Mouse (Mus musculus) spleen, postnatal 4 days (tissue): ENCODE results near the gene Chrng.
A peak's percentile ranks its signal among the peaks of the same experiment; 100 is the strongest.

ENCODE experiments used
- DNase-seq, 2 experiments: peaks; one replicate each; pipeline ENCODE4 v3.0.0; 2022; ENCODE audit warnings: low spot score in 2 of 2

Chrng gene

GRCm38 (mm10) chr1:87255173-87255572 is 50.7 kb downstream of the Chrng start:
- DNase-seq: no peak

- DNase-seq: no peak
Measured at GRCm38 (mm10) chr1:87257691-87258090, 53.2 kb downstream of the Chrng start.

GRCm38 (mm10) chr1:87258484-87258883 is 54.0 kb downstream of the Chrng start:
- peak in 1 of 2 experiments; percentile 56 for DNase-seq

GRCm38 (mm10) chr1:87259316-87259715 is 54.9 kb downstream of the Chrng start:
- DNase-seq: no peak
